Mouse (Mus musculus) intestine, postnatal 0 days (tissue): ENCODE results near the gene Plekho1. TPM values are rescaled to one million over a fixed set of nuclear protein-coding genes. Genes with fewer than 3 reads are reported as not detected.

Experiments used
- ATAC-seq: fragments of 200-750 bp; cut with Nextera tagmentation; 2 replicates; pipeline ENCODE4 v1.8.0; 2017; ENCODE audit warnings: mild to moderate bottlenecking, moderate TSS enrichment, moderate library complexity
- H3K27ac ChIP-seq: fragments of 300-500 bp; sonication (generic); 2 replicates; pipeline ENCODE4 v1.5.1; 2014; ENCODE audit warnings: mild to moderate bottlenecking, low read depth, low read length, moderate library complexity
- H3K27me3 ChIP-seq: fragments of 300-500 bp; sonication (generic); replicated peaks from 2 replicates; pipeline ENCODE4 v1.6.1; 2014; ENCODE audit warnings: low read length, mixed read lengths; ENCODE audit not compliant: control insufficient read depth, insufficient read depth
- H3K36me3 ChIP-seq: fragments of 300-500 bp; sonication (generic); 2 replicates; pipeline ENCODE4 v1.6.1; 2014; ENCODE audit warnings: mild to moderate bottlenecking, moderate library complexity; ENCODE audit not compliant: control insufficient read depth, insufficient read depth
- H3K4me1 ChIP-seq: fragments of 300-500 bp; sonication (generic); replicated peaks from 2 replicates; pipeline ENCODE4 v1.6.1; 2014; ENCODE audit warnings: antibody characterized with exemption, low read length, mixed read lengths; ENCODE audit not compliant: control insufficient read depth, insufficient read depth
- H3K4me2 ChIP-seq: fragments of 300-500 bp; sonication (generic); replicated peaks from 2 replicates; pipeline ENCODE4 v1.6.1; 2014; ENCODE audit warnings: low read depth, mild to moderate bottlenecking, moderate library complexity
- H3K4me3 ChIP-seq: fragments of 300-500 bp; sonication (generic); 2 replicates; pipeline ENCODE4 v1.5.1; 2014; ENCODE audit warnings: low read depth, low read length
- H3K9ac ChIP-seq: fragments of 300-500 bp; sonication (generic); 2 replicates; pipeline ENCODE4 v1.6.1; 2014; ENCODE audit warnings: mild to moderate bottlenecking, low read depth, low read length
- H3K9me3 ChIP-seq: fragments of 300-500 bp; sonication (generic); 2 replicates; pipeline ENCODE4 v1.6.1; 2016; ENCODE audit warnings: mixed run types; ENCODE audit not compliant: control insufficient read depth
- CTCF ChIP-seq: sonication (generic); IDR thresholded peaks from 2 replicates; pipeline ENCODE4 v1.5.1; 2016; ENCODE audit warnings: low read depth, mild to moderate bottlenecking, control low read depth, antibody characterized with exemption, moderate library complexity
- WGBS: fragments of 180-500 bp; shearing (Covaris S2); extraction: QIAGEN DNeasy Blood & Tissue Kit; methylation state at CpG from one replicate; pipeline ENCODE4 v1.1.7; 2014; 5-methylcytosine and 5-hydroxymethylcytosine counted together
- polyA plus RNA-seq: library from polyadenylated mRNA; unstranded; fragments of >200 nt; fragmentation: Nextera tagmentation; extraction: Ambion mirVana; gene quantifications from 2 replicates; pipeline ENCODE4 v1.2.1, GENCODE M21; 2015

Gene Plekho1
- polyA plus RNA-seq, 1 experiment from 2014 or later: 18.9 TPM

DNA sequence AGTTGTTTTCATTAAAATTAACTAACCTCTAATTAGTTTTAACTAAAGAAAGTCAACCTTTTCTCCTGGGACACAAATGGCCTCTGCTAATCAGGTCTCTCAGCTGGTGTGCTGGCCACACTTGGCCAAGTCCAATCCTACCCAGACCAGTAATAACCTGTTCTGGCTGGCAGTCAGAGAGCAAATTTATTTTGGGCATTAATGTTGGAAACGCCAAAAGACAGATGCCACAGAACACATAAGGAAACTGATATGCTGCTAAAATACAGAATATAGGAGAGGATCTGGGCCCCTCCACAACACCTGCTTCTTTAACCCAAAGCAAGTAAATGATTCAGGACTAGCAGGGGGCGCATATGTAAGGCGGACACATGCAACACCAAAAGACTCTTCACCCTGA, 33.5 kb upstream of the Plekho1 start:
- no peak overlapping the region for H3K4me3 ChIP-seq
- H3K4me2 ChIP-seq: no peak overlapping the region
- H3K27me3 ChIP-seq: no peaks in the 10 kb centered on the region
- ATAC-seq: no peak
- TF ChIP-seq CTCF: no peak
- no peaks in the 10 kb centered on the region for H3K4me1 ChIP-seq
- H3K9ac ChIP-seq: no peak overlapping the region
- 87% methylated on average over 3 of the region's 3 CpGs for WGBS
- no peak overlapping the region for H3K27ac ChIP-seq
- no peaks in the 10 kb centered on the region for H3K9me3 ChIP-seq
- peaks cover 12% of the 10 kb centered on the region for H3K36me3 ChIP-seq

DNA sequence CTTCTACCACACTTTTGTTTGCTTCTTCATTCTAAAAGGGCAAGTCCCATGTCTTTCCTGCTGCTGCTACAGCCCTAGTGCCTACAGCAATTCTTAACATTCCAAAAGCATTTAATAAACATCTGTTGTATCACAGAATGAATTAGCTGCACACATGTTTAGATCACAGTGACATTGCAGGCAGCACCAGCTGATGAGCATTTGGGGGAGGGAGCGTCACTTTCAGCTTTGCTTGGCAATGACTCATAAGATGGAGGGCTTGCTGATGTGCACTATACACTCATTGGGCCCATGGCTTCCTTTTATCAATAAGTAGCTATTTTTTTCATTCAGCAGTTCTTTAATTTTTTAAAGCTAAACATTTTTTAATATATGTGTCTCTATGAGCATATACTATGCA, 32.1 kb upstream of the Plekho1 start:
- ATAC-seq: no peak
- Histone ChIP-seq H3K9me3 (no peaks in the 10 kb centered on the region), H3K27me3 (no peaks in the 10 kb centered on the region), H3K4me2 (no peak overlapping the region), H3K27ac (no peak overlapping the region), H3K36me3 (peaks cover 12% of the 10 kb centered on the region), H3K9ac (no peak overlapping the region), H3K4me3 (no peak overlapping the region), H3K4me1 (no peaks in the 10 kb centered on the region)
- TF ChIP-seq CTCF: no peak
- 79% methylated on average over 1 of the region's 1 CpGs for WGBS

DNA sequence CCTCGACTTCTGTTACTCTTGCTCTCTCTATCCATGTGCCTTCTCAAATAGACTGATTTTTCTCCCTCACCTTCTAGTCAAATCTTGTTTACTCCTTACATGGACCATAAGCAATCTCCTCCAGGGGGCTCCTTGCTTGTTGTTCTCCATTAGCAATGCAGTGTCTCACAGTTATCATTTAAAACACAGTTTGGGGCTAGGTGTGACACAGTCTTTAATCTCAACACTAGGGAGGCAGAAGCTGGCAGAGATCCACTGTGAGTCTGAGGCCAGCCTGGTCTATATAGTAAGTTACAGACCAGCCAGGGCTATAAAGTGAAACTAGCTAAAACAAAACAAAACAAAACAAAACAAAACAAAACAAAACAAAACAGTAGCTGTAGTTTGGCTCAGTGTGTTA, 31.3 kb upstream of the Plekho1 start:
- Histone ChIP-seq H3K9ac (no peak overlapping the region), H3K27me3 (no peaks in the 10 kb centered on the region), H3K36me3 (peaks cover 12% of the 10 kb centered on the region), H3K4me1 (no peaks in the 10 kb centered on the region), H3K4me3 (no peak overlapping the region), H3K9me3 (no peaks in the 10 kb centered on the region), H3K27ac (no peak overlapping the region), H3K4me2 (no peak overlapping the region)
- WGBS: 86% methylated on average over 1 of the region's 1 CpGs
- TF ChIP-seq CTCF: no peak
- ATAC-seq: no peak

DNA sequence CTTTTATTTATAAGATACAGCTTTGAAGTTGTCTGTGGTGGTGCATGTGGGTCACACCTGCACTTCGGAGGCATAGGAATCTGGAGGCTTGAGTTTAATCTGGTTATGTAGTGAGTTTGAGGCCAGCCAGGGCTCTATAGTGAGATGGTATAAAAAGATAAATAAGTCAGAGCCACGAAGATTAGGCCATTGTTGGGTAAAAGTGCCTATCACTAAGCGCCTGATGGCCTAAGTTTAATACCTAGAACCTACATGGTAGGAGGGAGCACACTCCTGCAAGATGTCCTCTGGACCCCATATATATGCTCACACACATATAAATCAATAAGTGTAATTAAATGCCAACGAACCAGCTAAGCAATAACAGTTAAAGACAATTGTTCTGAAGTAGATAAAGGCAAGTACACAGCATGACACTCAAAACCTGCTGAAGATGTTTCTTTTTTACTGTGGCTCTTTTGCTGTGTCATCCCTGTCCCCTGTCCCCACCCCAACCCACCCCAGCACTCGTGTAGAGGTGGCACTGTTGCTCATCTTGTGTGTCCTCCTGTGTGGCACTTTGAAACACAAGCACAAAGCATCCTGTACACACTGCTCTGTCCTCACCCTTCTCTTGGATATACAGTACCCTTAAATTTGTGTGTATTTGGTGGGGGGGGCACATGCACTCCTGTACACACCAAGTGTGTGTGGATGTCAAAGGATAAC, 25.8 kb upstream of the Plekho1 start:
- Histone ChIP-seq H3K9me3 (no peaks in the 10 kb centered on the region), H3K27ac (no peak overlapping the region)
- 72% methylated on average over 5 of the region's 5 CpGs for WGBS

DNA sequence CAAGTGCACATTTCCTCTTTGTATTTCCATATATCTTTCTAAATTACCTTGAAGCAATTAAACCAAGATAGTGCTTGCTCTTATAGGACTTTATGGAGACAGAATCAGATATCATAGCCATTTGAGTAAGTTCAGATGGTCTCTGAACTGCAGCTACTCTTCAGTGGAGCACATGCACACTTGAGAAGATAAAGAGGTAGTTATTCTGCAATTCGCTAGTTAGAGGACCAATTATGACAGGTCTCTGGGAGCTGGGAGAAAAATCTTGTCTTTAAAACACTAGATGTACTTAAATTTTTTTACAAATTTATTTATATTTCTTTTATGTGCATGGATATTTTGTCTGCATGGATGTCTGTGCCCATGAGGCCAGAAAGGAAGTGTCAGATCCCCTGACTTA, 24.9 kb upstream of the Plekho1 start:
- H3K9ac ChIP-seq: no peak overlapping the region
- no peaks in the 10 kb centered on the region for H3K9me3 ChIP-seq
- no peaks in the 10 kb centered on the region for H3K4me1 ChIP-seq
- H3K4me3 ChIP-seq: no peak overlapping the region
- WGBS: 65% methylated on average over 1 of the region's 1 CpGs
- no peak overlapping the region for H3K4me2 ChIP-seq
- no peaks in the 10 kb centered on the region for H3K27me3 ChIP-seq
- no peak for ATAC-seq
- H3K36me3 ChIP-seq: peaks cover 10% of the 10 kb centered on the region; the same call in 1 of the 2 replicates
- no peak for TF ChIP-seq CTCF
- no peak overlapping the region for H3K27ac ChIP-seq

More for the DNA sequence above, 25.8 kb upstream of the Plekho1 start:
- no peak for TF ChIP-seq CTCF
- peaks cover 10% of the 10 kb centered on the region; the same call in 1 of the 2 replicates for H3K36me3 ChIP-seq
- H3K27me3 ChIP-seq: no peaks in the 10 kb centered on the region
- H3K9ac ChIP-seq: no peak overlapping the region
- no peak for ATAC-seq
- no peak overlapping the region for H3K4me3 ChIP-seq
- H3K4me1 ChIP-seq: no peaks in the 10 kb centered on the region
- no peak overlapping the region for H3K4me2 ChIP-seq

DNA sequence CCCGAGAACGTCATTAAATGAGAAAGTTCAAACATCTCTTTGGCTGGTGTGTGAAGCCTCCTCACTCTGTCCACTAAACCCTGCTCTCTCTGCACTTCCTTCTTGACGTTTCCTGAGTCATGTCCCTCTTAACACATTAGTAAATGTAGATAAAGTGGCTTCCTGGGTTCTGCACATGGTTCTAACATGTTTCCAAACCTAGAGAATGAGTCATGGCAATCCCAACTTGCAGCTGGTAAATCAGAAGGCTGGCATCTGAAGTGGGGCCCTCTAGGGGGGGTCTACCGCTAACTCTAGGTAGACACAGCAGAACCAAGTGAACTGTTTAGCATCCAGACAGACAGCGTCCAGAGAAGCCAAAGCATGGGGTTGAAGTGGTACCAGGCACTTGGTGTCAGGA, 21.7 kb upstream of the Plekho1 start:
- H3K9ac ChIP-seq: no peak overlapping the region
- 64% methylated on average over 5 of the region's 5 CpGs for WGBS
- ATAC-seq: no peak
- no peaks in the 10 kb centered on the region for H3K27me3 ChIP-seq
- no peak overlapping the region for H3K4me3 ChIP-seq
- H3K9me3 ChIP-seq: no peaks in the 10 kb centered on the region
- no peak overlapping the region for H3K27ac ChIP-seq
- peaks cover 10% of the 10 kb centered on the region; the same call in 1 of the 2 replicates for H3K36me3 ChIP-seq
- no peaks in the 10 kb centered on the region for H3K4me1 ChIP-seq
- H3K4me2 ChIP-seq: no peak overlapping the region
- no peak for TF ChIP-seq CTCF
